Mouse (Mus musculus): Measurements from ENCODE around the gene Ptdss2. TPM values are rescaled to one million over a fixed set of nuclear protein-coding genes. Genes with fewer than 3 reads are reported as not detected.

Gene Ptdss2
- polyA plus RNA-seq (2016; fragmentation: Nextera tagmentation; extraction: Ambion mirVana): 74.7 and 79.8 TPM in 2 replicates

- no peak for ATAC-seq (ENCODE audit: low FRiP score, low read depth)
- WGBS: 54% methylated on average over 14 of the region's 14 CpGs
Measured at GRCm38 (mm10) chr7:141122245-141122644, at the start of gene Ptdss2. Gene Ptdss2, plus strand, starts transcription at chr7:141122382.

GRCm38 (mm10) chr7:141073782-141074181 lies 48.4 kb upstream of the Ptdss2 start:
- 84% methylated on average over 4 of the region's 4 CpGs for WGBS
- no peak overlapping the region for H3K9ac ChIP-seq
- H3K27ac ChIP-seq: no peak overlapping the region
- peaks cover 13% of the 10 kb centered on the region; the same call in 1 of the 2 replicates for H3K4me1 ChIP-seq
- no peak overlapping the region for H3K4me2 ChIP-seq (replicated peaks)
- ATAC-seq (ENCODE audit: low FRiP score, low read depth): no peak
- peaks cover 18% of the 10 kb centered on the region for H3K27me3 ChIP-seq (replicated peaks)
- H3K36me3 ChIP-seq: peaks cover 2% of the 10 kb centered on the region
- H3K4me3 ChIP-seq: no peak overlapping the region
- no peaks in the 10 kb centered on the region for H3K9me3 ChIP-seq

More at GRCm38 (mm10) chr7:141122245-141122644, at the start of gene Ptdss2:
- Histone ChIP-seq H3K9me3 (no peaks in the 10 kb centered on the region), H3K4me1 (no peaks in the 10 kb centered on the region), H3K27me3 (replicated peaks) (peaks cover 6% of the 10 kb centered on the region; the same call in 1 of the 2 replicates), H3K36me3 (no peaks in the 10 kb centered on the region), H3K4me3 (peak within 1 kb of the TSS; percentile 58), H3K4me2 (replicated peaks) (peak within 1 kb of the TSS; percentile 72), H3K9ac (peak within 1 kb of the TSS; percentile 64), H3K27ac (peak within 1 kb of the TSS; percentile 46; the same call in 1 of the 2 replicates)

- 94% methylated on average over 15 of the region's 15 CpGs for WGBS
- Histone ChIP-seq H3K36me3 (no peaks in the 10 kb centered on the region), H3K9ac (no peak within 1 kb of the TSS), H3K4me1 (no peaks in the 10 kb centered on the region), H3K4me2 (replicated peaks) (no peak within 1 kb of the TSS), H3K27ac (no peak within 1 kb of the TSS), H3K9me3 (no peaks in the 10 kb centered on the region), H3K27me3 (replicated peaks) (peaks cover 18% of the 10 kb centered on the region), H3K4me3 (no peak within 1 kb of the TSS)
- no peak for ATAC-seq (ENCODE audit: low FRiP score, low read depth)
Measured at GRCm38 (mm10) chr7:141077841-141078240, 44.3 kb upstream of the Ptdss2 start, which contains the start of gene Pkp3. Gene Pkp3, plus strand, starts transcription at chr7:141078218.

DNA sequence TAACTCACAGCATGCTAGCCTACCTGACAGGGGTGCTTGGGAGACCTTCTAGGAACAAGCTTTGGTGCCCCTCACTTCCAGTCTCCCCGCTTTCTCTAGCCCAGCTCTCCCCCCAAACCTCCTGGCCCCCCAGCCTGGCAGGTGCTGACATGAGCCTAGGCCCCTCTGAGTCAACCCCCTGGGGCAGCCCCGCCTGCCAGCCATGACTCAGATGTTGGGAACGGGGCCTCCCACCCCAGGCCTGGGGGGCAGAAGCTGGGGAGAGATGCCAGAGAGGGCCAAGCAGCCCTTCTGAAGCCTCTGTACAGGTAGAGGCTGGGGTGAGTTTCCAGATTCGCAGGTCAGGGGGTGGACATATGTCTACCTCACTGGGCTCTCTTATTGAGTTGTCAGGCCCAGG lies 43.3 kb upstream of the Ptdss2 start:
- H3K9ac ChIP-seq: no peak overlapping the region
- H3K27ac ChIP-seq: no peak overlapping the region
- no peaks in the 10 kb centered on the region for H3K4me1 ChIP-seq
- no peak overlapping the region for H3K4me3 ChIP-seq
- no peak for ATAC-seq (ENCODE audit: low FRiP score, low read depth)
- WGBS: 74% methylated on average over 4 of the region's 4 CpGs
- no peak overlapping the region for H3K4me2 ChIP-seq (replicated peaks)
- no peaks in the 10 kb centered on the region for H3K9me3 ChIP-seq
- no peaks in the 10 kb centered on the region for H3K36me3 ChIP-seq
- peaks cover 18% of the 10 kb centered on the region for H3K27me3 ChIP-seq (replicated peaks)

DNA sequence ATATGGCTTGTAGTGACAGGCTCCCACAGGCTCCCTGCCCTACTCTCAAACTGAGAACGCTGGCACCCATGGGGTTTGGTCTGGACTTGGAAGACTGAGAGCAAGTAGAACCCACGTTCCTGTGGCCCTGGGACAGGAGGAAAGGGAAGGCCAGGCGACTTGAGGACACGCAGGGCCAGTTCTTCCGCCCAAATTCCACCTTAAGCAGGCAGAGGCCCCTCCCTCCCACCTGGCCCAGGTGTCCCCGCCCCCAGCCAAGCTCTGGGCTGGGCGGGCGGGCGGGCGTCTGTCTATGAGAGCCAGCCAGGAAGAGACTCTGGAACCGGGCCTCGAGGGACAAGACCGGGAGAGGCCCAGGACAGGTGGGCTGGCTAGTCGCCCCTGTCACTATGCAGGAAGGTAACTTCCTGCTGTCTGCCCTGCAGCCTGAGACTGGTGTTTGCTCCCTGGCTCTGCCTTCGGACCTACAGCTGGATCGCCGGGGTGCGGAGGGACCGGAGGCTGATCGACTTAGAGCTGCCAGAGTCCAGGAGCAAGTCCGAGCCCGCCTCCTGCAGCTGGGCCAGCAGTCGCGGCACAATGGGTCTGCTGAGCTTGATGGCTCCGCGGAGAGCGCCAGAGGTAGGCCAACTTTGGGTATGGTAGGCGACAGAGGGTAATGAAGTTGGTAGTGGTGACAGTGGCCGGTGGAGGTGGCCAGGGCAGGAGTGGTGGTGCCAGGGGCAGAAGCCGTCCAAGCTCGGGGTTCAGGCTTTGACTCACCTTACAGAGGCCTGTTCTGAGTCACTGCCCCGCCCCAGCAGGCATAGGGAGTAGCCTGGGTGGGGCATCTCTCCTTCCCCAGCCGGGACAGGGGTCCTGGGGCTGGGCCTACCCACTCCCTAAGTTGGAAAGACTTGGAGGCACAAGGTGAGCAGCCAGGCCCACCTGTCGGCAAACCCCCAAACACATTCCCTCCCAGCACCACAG lies 42.4 kb upstream of the Ptdss2 start:
- no peak overlapping the region for H3K27ac ChIP-seq
- no peak overlapping the region for H3K9ac ChIP-seq
- no peaks in the 10 kb centered on the region for H3K4me1 ChIP-seq
- 23% methylated on average over 34 of the region's 34 CpGs for WGBS
- H3K4me3 ChIP-seq: no peak overlapping the region
- no peaks in the 10 kb centered on the region for H3K36me3 ChIP-seq
- H3K9me3 ChIP-seq: no peaks in the 10 kb centered on the region
- peaks cover 18% of the 10 kb centered on the region for H3K27me3 ChIP-seq (replicated peaks)
- ATAC-seq (ENCODE audit: low FRiP score, low read depth): no peak
- H3K4me2 ChIP-seq (replicated peaks): no peak overlapping the region

- no peak overlapping the region for H3K9ac ChIP-seq
- peaks cover 44% of the 10 kb centered on the region for H3K27me3 ChIP-seq (replicated peaks)
- peak overlapping the region; percentile 37; the same call in 1 of the 2 replicates for H3K4me2 ChIP-seq (replicated peaks)
- WGBS: 38% methylated on average over 8 of the region's 8 CpGs
- H3K27ac ChIP-seq: no peak overlapping the region
- no peaks in the 10 kb centered on the region for H3K36me3 ChIP-seq
- no peak overlapping the region for H3K4me3 ChIP-seq
- H3K9me3 ChIP-seq: no peaks in the 10 kb centered on the region
- ATAC-seq (ENCODE audit: low FRiP score, low read depth): no peak
- peaks cover 8% of the 10 kb centered on the region; the same call in 1 of the 2 replicates for H3K4me1 ChIP-seq
Measured at GRCm38 (mm10) chr7:141087894-141088293, 34.3 kb upstream of the Ptdss2 start.

GRCm38 (mm10) chr7:141088473-141088872 lies 33.7 kb upstream of the Ptdss2 start:
- peaks cover 44% of the 10 kb centered on the region for H3K27me3 ChIP-seq (replicated peaks)
- H3K9ac ChIP-seq: no peak overlapping the region
- H3K4me2 ChIP-seq (replicated peaks): peak overlapping the region; percentile 37
- ATAC-seq (ENCODE audit: low FRiP score, low read depth): no peak
- no peak overlapping the region for H3K27ac ChIP-seq
- WGBS: 15% methylated on average over 18 of the region's 18 CpGs
- no peak overlapping the region for H3K4me3 ChIP-seq
- H3K36me3 ChIP-seq: no peaks in the 10 kb centered on the region
- peaks cover 8% of the 10 kb centered on the region; the same call in 1 of the 2 replicates for H3K4me1 ChIP-seq
- H3K9me3 ChIP-seq: no peaks in the 10 kb centered on the region

DNA sequence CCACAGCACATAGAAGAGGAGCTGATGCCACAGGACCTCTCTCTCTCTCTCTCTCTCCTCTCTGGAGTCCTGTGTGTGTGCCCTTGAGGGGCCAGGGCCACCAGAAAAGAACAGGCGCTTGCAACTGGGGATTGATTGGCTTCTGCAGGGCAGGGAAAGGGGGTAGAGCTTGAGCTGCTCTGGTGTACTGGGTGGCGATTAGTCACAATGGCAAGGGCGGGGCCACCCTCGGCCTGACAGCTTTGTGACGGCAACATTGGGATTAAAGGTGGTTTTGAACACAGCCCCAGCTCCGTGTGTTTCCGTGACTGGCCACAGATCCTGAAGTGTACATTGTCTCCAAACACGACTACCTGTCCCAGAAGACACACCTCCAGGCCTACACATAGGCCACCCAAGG lies 32.0 kb upstream of the Ptdss2 start:
- ATAC-seq (ENCODE audit: low FRiP score, low read depth): no peak
- Histone ChIP-seq H3K4me3 (no peak overlapping the region), H3K4me2 (replicated peaks) (no peak overlapping the region), H3K9ac (no peak overlapping the region), H3K27ac (no peak overlapping the region), H3K36me3 (no peaks in the 10 kb centered on the region), H3K9me3 (no peaks in the 10 kb centered on the region), H3K4me1 (peaks cover 12% of the 10 kb centered on the region; the same call in 1 of the 2 replicates), H3K27me3 (replicated peaks) (peaks cover 44% of the 10 kb centered on the region)
- WGBS: 63% methylated on average over 8 of the region's 8 CpGs

GRCm38 (mm10) chr7:141092051-141092735 lies 30.0 kb upstream of the Ptdss2 start:
- Histone ChIP-seq H3K27ac (no peak overlapping the region), H3K36me3 (no peaks in the 10 kb centered on the region), H3K9ac (no peak overlapping the region), H3K4me1 (peaks cover 12% of the 10 kb centered on the region; the same call in 1 of the 2 replicates), H3K4me3 (peak overlapping the region; percentile 7; the same call in 1 of the 2 replicates), H3K4me2 (replicated peaks) (peak overlapping the region; percentile 56), H3K27me3 (replicated peaks) (peaks cover 41% of the 10 kb centered on the region), H3K9me3 (no peaks in the 10 kb centered on the region)
- WGBS: 5% methylated on average over 37 of the region's 37 CpGs
- peak; percentile 74 for ATAC-seq (ENCODE audit: low FRiP score, low read depth)

GRCm38 (mm10) chr7:141093950-141094349 lies 28.2 kb upstream of the Ptdss2 start:
- peaks cover 34% of the 10 kb centered on the region for H3K27me3 ChIP-seq (replicated peaks)
- ATAC-seq (ENCODE audit: low FRiP score, low read depth): no peak
- 75% methylated on average over 6 of the region's 6 CpGs for WGBS

DNA sequence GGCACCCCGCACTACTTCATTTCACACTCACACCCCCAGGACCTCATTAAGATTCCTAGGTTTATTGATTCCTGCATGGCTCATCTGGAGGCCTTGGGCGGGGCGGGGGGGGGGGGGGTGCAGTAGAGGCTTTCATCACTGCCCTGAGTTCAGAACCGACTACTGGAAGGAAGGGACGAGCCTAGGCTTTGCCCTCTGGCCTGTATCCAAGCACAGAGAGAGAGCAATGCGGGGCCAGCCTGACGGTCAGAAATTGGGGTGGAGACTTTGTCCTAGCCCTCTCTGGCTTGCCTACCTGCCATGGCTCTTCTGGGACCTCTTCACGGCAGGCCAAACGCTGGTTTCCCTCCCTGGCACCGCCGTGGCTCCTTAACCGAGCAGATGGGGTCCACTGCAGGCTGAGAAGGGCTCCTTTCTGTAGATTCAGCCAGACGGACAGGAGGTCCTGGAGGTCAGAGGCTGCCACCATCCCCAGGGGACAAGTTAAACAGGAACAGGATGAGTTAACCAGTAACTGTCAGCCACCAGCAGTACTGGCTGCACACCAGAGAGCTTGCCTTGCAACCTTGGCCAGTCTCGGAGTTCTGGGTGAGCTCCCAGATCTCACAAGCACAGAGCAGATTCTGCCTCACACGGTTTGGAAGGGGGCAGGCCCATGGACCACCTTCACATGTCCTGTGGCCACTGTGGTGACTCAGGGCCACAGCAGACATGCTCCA lies 27.5 kb upstream of the Ptdss2 start:
- Histone ChIP-seq H3K4me2 (replicated peaks) (no peak overlapping the region), H3K4me3 (no peak overlapping the region), H3K27me3 (replicated peaks) (peaks cover 34% of the 10 kb centered on the region), H3K36me3 (no peaks in the 10 kb centered on the region), H3K27ac (no peak overlapping the region), H3K9me3 (no peaks in the 10 kb centered on the region), H3K4me1 (peaks cover 6% of the 10 kb centered on the region), H3K9ac (no peak overlapping the region)
- no peak for ATAC-seq (ENCODE audit: low FRiP score, low read depth)
- WGBS: 60% methylated on average over 15 of the region's 15 CpGs

More at GRCm38 (mm10) chr7:141093950-141094349, 28.2 kb upstream of the Ptdss2 start:
- Histone ChIP-seq H3K4me2 (replicated peaks) (no peak overlapping the region), H3K36me3 (no peaks in the 10 kb centered on the region), H3K4me1 (0 out of 2 replicates have a peak, but pooled peaks cover 4% of the 10 kb centered on the region), H3K4me3 (no peak overlapping the region), H3K9me3 (no peaks in the 10 kb centered on the region), H3K9ac (no peak overlapping the region), H3K27ac (no peak overlapping the region)

Measured in neural tube, embryonic 12.5 days (tissue).